Mouse (Mus musculus): Measurements from ENCODE around the gene Slitrk1. TPM values are rescaled to one million over a fixed set of nuclear protein-coding genes. Genes with fewer than 3 reads are reported as not detected.

Gene Slitrk1
- not detected in 2 replicates for polyA plus RNA-seq (2012; ENCODE audit: low replicate concordance)

GRCm38 (mm10) chr14:108913714-108914263, at the start of gene Slitrk1:
Gene Slitrk1, minus strand, starts transcription at chr14:108914158.

Data from leukemia stem cell, adult 10-12 weeks (primary cell).